Mouse (Mus musculus) liver, embryonic 14.5 days (tissue): Measurements from ENCODE around the gene Pigr. TPM values are rescaled to one million over a fixed set of nuclear protein-coding genes. Genes with fewer than 3 reads are reported as not detected.

Experiments
- ATAC-seq: fragments of 200-750 bp; cut with Nextera tagmentation; 2 replicates; pipeline ENCODE4 v1.8.0; 2017; ENCODE audit warnings: moderate number of reproducible peaks, mild to moderate bottlenecking, moderate library complexity; ENCODE audit not compliant: insufficient read depth
- DNase-seq, 3 experiments: peaks; one replicate each; pipeline ENCODE4 v3.0.0-alpha.2; 2012 to 2013; ENCODE audit warnings: low read depth in 3 of 3, low spot score in 3 of 3
- H3K27ac ChIP-seq: fragments of 300-500 bp; sonication (generic); 2 replicates; pipeline ENCODE4 v1.5.1; 2014; ENCODE audit warnings: moderate library complexity, mild to moderate bottlenecking, control low read depth, inconsistent platforms
- H3K27me3 ChIP-seq: fragments of 300-500 bp; sonication (generic); 2 replicates; pipeline ENCODE4 v1.6.1; 2014; ENCODE audit warnings: mild to moderate bottlenecking, low read length, moderate library complexity; ENCODE audit not compliant: control insufficient read depth, insufficient read depth
- H3K36me3 ChIP-seq: fragments of 300-500 bp; sonication (generic); replicated peaks from 2 replicates; pipeline ENCODE4 v1.6.1; 2014; ENCODE audit warnings: low read depth; ENCODE audit not compliant: control insufficient read depth, insufficient read depth
- H3K4me1 ChIP-seq, 2 experiments: fragments of 200-500 bp in 1 of 2; fragments of 300-500 bp in 1 of 2; sonication (generic) in 1 of 2; replicated peaks; 2 replicates each; pipeline ENCODE4 v1.6.1; 2012 to 2014; ENCODE audit warnings: antibody characterized with exemption in 1 of 2, inconsistent platforms in 1 of 2, low read length in 1 of 2; ENCODE audit not compliant: control insufficient read depth in 2 of 2, insufficient read depth in 2 of 2
- H3K4me2 ChIP-seq: fragments of 300-500 bp; sonication (generic); 2 replicates; pipeline ENCODE4 v1.6.1; 2014; ENCODE audit warnings: low read depth, mild to moderate bottlenecking, control low read depth, moderate library complexity
- H3K4me3 ChIP-seq, 2 experiments: fragments of 200-500 bp in 1 of 2; fragments of 300-500 bp in 1 of 2; sonication (generic) in 1 of 2; 2 replicates each; pipeline ENCODE4 v1.5.1; 2012 to 2014; ENCODE audit warnings: low read depth in 2 of 2, low read length in 2 of 2, mild to moderate bottlenecking in 2 of 2, control low read depth in 1 of 2, inconsistent platforms in 1 of 2, moderate library complexity in 1 of 2; ENCODE audit not compliant: insufficient read depth in 1 of 2
- H3K9ac ChIP-seq: fragments of 300-500 bp; sonication (generic); replicated peaks from 2 replicates; pipeline ENCODE4 v1.6.1; 2014; ENCODE audit warnings: mild to moderate bottlenecking, control low read depth, moderate library complexity
- H3K9me3 ChIP-seq: fragments of 300-500 bp; sonication (generic); 2 replicates; pipeline ENCODE4 v1.6.1; 2016; ENCODE audit warnings: low read length, mixed read lengths; ENCODE audit not compliant: control insufficient read depth
- CTCF ChIP-seq: IDR thresholded peaks from 2 replicates; pipeline ENCODE4 v1.5.1; 2016; ENCODE audit warnings: antibody characterized with exemption, low read depth, control low read depth
- EP300 ChIP-seq: IDR thresholded peaks from 2 replicates; pipeline ENCODE4 v1.6.1; 2016; ENCODE audit warnings: antibody characterized with exemption, low read depth
- WGBS: fragments of 180-500 bp; shearing (Covaris S2); extraction: QIAGEN DNeasy Blood & Tissue Kit; methylation state at CpG from one replicate; pipeline ENCODE4 v1.1.7; 2014; ENCODE audit not compliant: insufficient replicate concordance; 5-methylcytosine and 5-hydroxymethylcytosine counted together
- polyA plus RNA-seq, 2 experiments: library from polyadenylated mRNA; depleted of rRNA in 1 of 2; stranded (reverse) in 1 of 2; unstranded in 1 of 2; fragments of >200 nt; fragmentation: Nextera tagmentation in 1 of 2; extraction: Ambion mirVana in 1 of 2; gene quantifications; 2 replicates each; pipeline versions ENCODE4 v1.2.1 to v1.2.3; 2012 to 2014

The Pigr gene
- polyA plus RNA-seq, 2 experiments = 0.19 to 0.21 TPM

DNA sequence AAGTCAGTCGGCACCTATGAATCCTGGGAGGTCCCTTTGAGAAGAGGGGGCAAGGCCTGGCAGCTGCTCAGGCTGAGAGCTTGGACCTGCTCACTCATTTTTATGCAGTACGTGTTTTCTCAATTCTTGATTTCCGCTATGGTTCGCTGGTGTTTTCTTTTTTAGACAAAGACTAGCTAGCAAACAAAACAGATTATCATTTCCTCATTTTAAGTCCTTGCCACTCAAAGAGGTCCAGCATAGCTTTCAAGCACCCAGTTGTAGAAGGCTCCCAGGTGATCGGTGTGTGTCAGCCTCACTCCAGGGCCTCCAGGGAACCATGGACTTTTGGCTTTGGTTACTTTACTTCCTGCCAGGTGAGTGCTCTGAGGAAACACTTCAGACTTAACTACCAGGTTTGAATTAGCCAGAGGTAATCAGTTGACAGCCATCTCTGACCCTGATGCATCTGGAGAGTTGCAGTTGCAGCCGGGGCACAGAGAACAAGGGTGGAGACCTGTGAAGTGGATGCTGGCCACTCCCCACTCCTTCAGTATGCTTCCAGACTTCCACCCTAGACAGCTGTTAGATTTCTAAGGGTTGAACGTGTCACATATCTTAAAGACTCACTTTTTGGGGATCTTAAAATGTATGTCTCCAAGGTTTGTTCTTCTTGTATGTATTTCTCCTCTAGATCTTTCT lies 39.2 kb downstream of the Pigr start, which contains the start of gene Fcmr:
Fcmr (plus strand) TSS at position 129 of the 681 bp plus-strand sequence.
- no peak within 1 kb of the TSS for H3K4me3 ChIP-seq
- no peak within 1 kb of the TSS for H3K27ac ChIP-seq
- 59% methylated on average over 7 of the region's 7 CpGs for WGBS
- no peaks in the 10 kb centered on the region for H3K4me1 ChIP-seq
- H3K9me3 ChIP-seq = no peaks in the 10 kb centered on the region
- no peak within 1 kb of the TSS for H3K4me2 ChIP-seq
- TF ChIP-seq EP300 (no peak), CTCF (no peak)
- ATAC-seq (no peak), DNase-seq (no peak)
- H3K27me3 ChIP-seq = no peaks in the 10 kb centered on the region
- no peaks in the 10 kb centered on the region for H3K36me3 ChIP-seq
- H3K9ac ChIP-seq = no peak within 1 kb of the TSS

DNA sequence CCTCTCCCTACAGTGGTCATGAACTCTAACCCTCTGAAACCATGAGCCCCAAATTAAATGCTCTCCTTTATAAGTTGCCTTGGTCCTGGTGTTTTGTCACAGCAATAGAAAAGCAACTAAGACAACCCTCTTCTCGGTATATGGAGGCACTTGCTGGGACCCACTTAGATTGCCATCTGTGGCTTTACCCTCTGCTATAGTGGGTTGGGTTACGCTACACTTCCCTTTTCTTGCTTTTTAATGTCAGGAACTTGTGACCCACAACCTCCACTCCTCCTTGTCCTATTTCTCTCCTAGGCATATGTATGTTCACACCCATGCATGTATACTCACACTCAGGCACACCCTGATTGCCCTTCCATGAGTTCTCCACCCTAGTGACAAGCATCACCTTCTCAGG lies 46.4 kb downstream of the Pigr start:
- Histone ChIP-seq H3K4me2 (no peak overlapping the region), H3K4me1 (no peaks in the 10 kb centered on the region), H3K27ac (no peak overlapping the region), H3K27me3 (peaks cover 5% of the 10 kb centered on the region), H3K36me3 (no peaks in the 10 kb centered on the region), H3K9me3 (no peaks in the 10 kb centered on the region), H3K4me3 (no peak overlapping the region), H3K9ac (no peak overlapping the region)
- ATAC-seq (no peak), DNase-seq (no peak)
- TF ChIP-seq CTCF (no peak), EP300 (no peak)
- 24% methylated on average over 2 of the region's 2 CpGs for WGBS

DNA sequence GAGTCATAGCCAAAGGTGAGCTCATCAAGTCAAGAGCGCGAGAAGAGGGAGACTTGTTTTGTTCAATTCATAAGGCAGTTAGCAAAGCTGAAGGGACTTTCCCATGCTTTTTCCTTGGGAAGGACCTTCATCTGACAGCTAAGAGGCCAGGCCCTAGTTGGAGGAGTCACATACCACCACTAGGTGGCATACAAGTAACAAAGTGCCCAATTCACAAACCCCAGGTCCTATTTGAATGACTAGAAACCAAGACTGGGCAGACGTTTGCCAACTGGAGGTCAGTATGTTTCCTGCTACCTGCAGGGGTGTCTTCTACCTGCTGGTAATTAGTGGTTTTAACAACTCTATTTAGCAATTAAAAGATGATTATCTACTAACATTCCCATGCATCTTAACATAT lies 48.7 kb downstream of the Pigr start:
- H3K27me3 ChIP-seq = peaks cover 11% of the 10 kb centered on the region
- no peaks in the 10 kb centered on the region for H3K36me3 ChIP-seq
- WGBS = 31% methylated on average over 3 of the region's 3 CpGs
- DNase-seq (no peak), ATAC-seq (no peak)
- no peak overlapping the region for H3K4me3 ChIP-seq
- H3K4me1 ChIP-seq = no peaks in the 10 kb centered on the region
- no peak overlapping the region for H3K9ac ChIP-seq
- no peaks in the 10 kb centered on the region for H3K9me3 ChIP-seq
- TF ChIP-seq CTCF = peak; percentile 70
- TF ChIP-seq EP300 = no peak
- H3K27ac ChIP-seq = no peak overlapping the region
- H3K4me2 ChIP-seq = no peak overlapping the region

DNA sequence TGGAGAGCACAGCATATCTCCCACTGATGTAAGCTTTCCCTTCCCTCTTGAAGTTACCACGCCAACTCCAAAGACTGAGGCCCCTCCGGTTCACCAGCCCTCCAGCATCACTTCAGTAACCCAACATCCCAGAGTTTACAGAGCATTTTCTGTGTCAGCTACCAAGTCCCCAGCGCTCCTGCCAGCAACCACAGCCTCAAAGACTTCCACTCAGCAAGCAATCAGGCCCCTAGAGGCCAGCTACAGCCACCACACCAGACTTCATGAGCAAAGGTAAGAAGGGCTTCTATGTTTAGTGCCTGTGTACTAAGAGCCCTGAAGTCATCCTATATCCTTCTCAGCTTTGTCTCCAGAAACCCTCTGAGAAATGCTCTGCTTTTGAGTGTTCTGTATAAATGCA lies 49.4 kb downstream of the Pigr start:
- Histone ChIP-seq H3K27ac (no peak overlapping the region), H3K9ac (no peak overlapping the region), H3K4me1 (no peaks in the 10 kb centered on the region), H3K27me3 (peaks cover 11% of the 10 kb centered on the region), H3K4me3 (no peak overlapping the region), H3K4me2 (no peak overlapping the region), H3K36me3 (no peaks in the 10 kb centered on the region), H3K9me3 (no peaks in the 10 kb centered on the region)
- DNase-seq = no peak
- TF ChIP-seq EP300 (no peak), CTCF (no peak)
- WGBS = 51% methylated on average over 3 of the region's 3 CpGs
- ATAC-seq = no peak

DNA sequence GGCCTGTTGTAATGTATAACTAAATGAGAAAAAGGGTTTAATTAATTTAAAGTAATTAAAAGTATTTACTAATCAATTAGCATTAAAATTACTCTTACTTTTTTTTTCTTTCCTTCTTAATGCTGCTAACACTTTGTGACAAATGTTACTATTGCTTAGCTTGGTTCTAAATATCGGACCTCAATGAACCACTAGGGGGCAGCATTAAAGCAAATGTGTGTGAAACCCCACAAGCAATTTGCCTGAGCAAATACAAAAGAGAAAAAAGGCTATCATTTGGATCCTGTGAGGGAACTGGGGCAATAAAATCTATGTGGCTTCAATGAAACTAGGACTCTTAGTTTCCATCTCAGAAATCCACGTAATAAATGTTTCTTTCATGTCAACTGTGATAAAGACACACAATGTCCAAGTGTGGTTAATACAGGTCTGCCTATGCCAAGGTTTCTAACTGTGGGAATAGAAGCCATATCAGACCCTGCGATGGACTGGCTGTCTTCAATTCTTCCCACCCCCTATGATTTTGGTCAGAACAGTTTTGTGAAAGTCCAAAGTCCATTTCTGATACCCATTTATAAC lies 50.5 kb downstream of the Pigr start:
- DNase-seq (peak; percentile 19 to 39 (median 36)), ATAC-seq (no peak)
- WGBS = 15% methylated on average over 3 of the region's 3 CpGs
- Histone ChIP-seq H3K9me3 (no peaks in the 10 kb centered on the region), H3K4me1 (no peaks in the 10 kb centered on the region), H3K4me2 (no peak overlapping the region), H3K4me3 (no peak overlapping the region), H3K9ac (no peak overlapping the region), H3K27me3 (peaks cover 11% of the 10 kb centered on the region), H3K27ac (no peak overlapping the region), H3K36me3 (no peaks in the 10 kb centered on the region)
- no peak for TF ChIP-seq EP300
- peak; percentile 63 for TF ChIP-seq CTCF
